Mouse (Mus musculus): ENCODE measurements around the gene Gpsm2.

The Gpsm2 gene

GRCm38 (mm10) chr3:108722036-108722872 is at the start of gene Gpsm2:
Gene Gpsm2, minus strand, starts transcription at chr3:108722309.
- in situ Hi-C loops (cut with MseI, MboI): no loop called here

- in situ Hi-C loops (cut with MseI, MboI): no loop called here
These were observed 48.7 kb upstream of the Gpsm2 start for GRCm38 (mm10) chr3:108770725-108771368.

GRCm38 (mm10) chr3:108769547-108769946 is 47.4 kb upstream of the Gpsm2 start:
- in situ Hi-C loops (cut with MseI, MboI): no loop called here

- in situ Hi-C loops (cut with MseI, MboI): no loop called here
These were observed 45.3 kb upstream of the Gpsm2 start for GRCm38 (mm10) chr3:108767416-108767815.

GRCm38 (mm10) chr3:108766943-108767342 is 44.8 kb upstream of the Gpsm2 start:
- in situ Hi-C loops (cut with MseI, MboI): no loop called here

GRCm38 (mm10) chr3:108765476-108765875 is 43.4 kb upstream of the Gpsm2 start:
- in situ Hi-C loops (cut with MseI, MboI): no loop called here

GRCm38 (mm10) chr3:108764976-108765375 is 42.9 kb upstream of the Gpsm2 start:
- in situ Hi-C loops (cut with MseI, MboI): no loop called here

GRCm38 (mm10) chr3:108763691-108764090 is 41.6 kb upstream of the Gpsm2 start:
- in situ Hi-C loops (cut with MseI, MboI): no loop called here

GRCm38 (mm10) chr3:108762597-108763111 is 40.5 kb upstream of the Gpsm2 start:
- in situ Hi-C loops (cut with MseI, MboI): no loop called here

GRCm38 (mm10) chr3:108759566-108760420 is 37.7 kb upstream of the Gpsm2 start:
- in situ Hi-C loops (cut with MseI, MboI): no loop called here

- in situ Hi-C loops (cut with MseI, MboI): no loop called here
These were observed 35.5 kb upstream of the Gpsm2 start for GRCm38 (mm10) chr3:108757570-108757969.

GRCm38 (mm10) chr3:108756131-108756530 is 34.0 kb upstream of the Gpsm2 start:
- in situ Hi-C loops (cut with MseI, MboI): no loop called here

GRCm38 (mm10) chr3:108755542-108755941 is 33.4 kb upstream of the Gpsm2 start:
- in situ Hi-C loops (cut with MseI, MboI): no loop called here

GRCm38 (mm10) chr3:108754541-108754940 is 32.4 kb upstream of the Gpsm2 start:
- in situ Hi-C loops (cut with MseI, MboI): no loop called here

GRCm38 (mm10) chr3:108751691-108752090 is 29.6 kb upstream of the Gpsm2 start:
- in situ Hi-C loops (cut with MseI, MboI): no loop called here

- in situ Hi-C loops (cut with MseI, MboI): no loop called here
These were observed 29.0 kb upstream of the Gpsm2 start for GRCm38 (mm10) chr3:108751061-108751460.

GRCm38 (mm10) chr3:108744060-108744459 is 22.0 kb upstream of the Gpsm2 start:
- in situ Hi-C loops (cut with MseI, MboI): no loop called here

- in situ Hi-C loops (cut with MseI, MboI): no loop called here
These were observed 17.1 kb upstream of the Gpsm2 start, which contains the start of gene Aknad1 for GRCm38 (mm10) chr3:108739045-108739708. Gene Aknad1, plus strand, starts transcription at chr3:108739658.

- in situ Hi-C loops (cut with MseI, MboI): no loop called here
These were observed 15.7 kb upstream of the Gpsm2 start for GRCm38 (mm10) chr3:108737761-108738160.

GRCm38 (mm10) chr3:108730316-108730715 is 8.2 kb upstream of the Gpsm2 start:
- in situ Hi-C loops (cut with MseI, MboI): no loop called here

GRCm38 (mm10) chr3:108727776-108728175 is 5.7 kb upstream of the Gpsm2 start:
- in situ Hi-C loops (cut with MseI, MboI): no loop called here
